Mouse (Mus musculus): ENCODE results near the gene Tsfm.

DNA sequence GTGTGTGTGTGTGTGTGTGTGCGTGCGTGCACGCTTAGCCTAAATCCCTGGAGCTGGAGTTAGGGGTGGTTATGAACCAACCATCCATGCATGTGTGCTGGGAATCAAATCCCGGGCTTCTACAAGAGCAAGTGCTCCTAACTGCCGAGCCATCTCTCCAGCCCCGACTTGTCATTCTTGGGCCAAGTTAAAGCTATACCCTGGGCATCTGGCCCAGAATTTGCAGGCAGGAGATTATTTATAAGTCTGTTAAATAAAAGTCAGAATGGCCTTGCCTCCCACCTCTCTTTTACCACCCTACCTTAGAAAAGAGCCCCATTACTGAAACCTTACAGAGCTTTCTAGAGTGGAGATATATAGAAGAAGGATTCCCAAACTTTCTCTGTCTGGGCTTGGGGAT lies 54.9 kb downstream of the Tsfm start:
- no peak for TF ChIP-seq POLR2A (IDR thresholded peaks at IDR 0.05; ENCODE audit: insufficient read depth, low read depth, low read length)
- no peak for TF ChIP-seq CTCF (IDR thresholded peaks at IDR 0.05; ENCODE audit: insufficient read depth, low read depth, low read length)

Measured in olfactory bulb, adult 2 months (tissue).